Mouse (Mus musculus) ES-E14 (cell line): ENCODE measurements at regions not wholly inside any gene's neighbourhood (a gene's known extent, or its start where the extent isn't known, plus 50 kb on each side); places are given as distances from the start of the nearest gene placed in this dataset.

Experiments used
- CHD2 ChIP-seq: IDR thresholded peaks from 2 replicates; pipeline ENCODE4 v1.6.1; 2014; ENCODE audit warnings: mild to moderate bottlenecking, low read depth, low read length, inconsistent platforms
- HCFC1 ChIP-seq: IDR thresholded peaks from 2 replicates; pipeline ENCODE4 v1.6.1; 2012; ENCODE audit warnings: low read length, inconsistent platforms, borderline replicate concordance; ENCODE audit not compliant: insufficient read depth
- MAFK ChIP-seq: IDR thresholded peaks from 2 replicates; pipeline ENCODE4 v1.6.1; 2014; ENCODE audit warnings: mild to moderate bottlenecking, low read depth, low read length, inconsistent platforms; ENCODE audit not compliant: insufficient read depth
- ZNF384 ChIP-seq: IDR thresholded peaks from 2 replicates; pipeline ENCODE4 v1.6.1; 2012; ENCODE audit warnings: low read depth, low read length, inconsistent platforms

GRCm38 (mm10) chr10:70857155-70857820, 201.5 kb upstream of the Phyhipl start:
- TF ChIP-seq HCFC1 (no peak), ZNF384 (no peak), MAFK (no peak), CHD2 (no peak)
